Mouse (Mus musculus) layer of hippocampus, postnatal 14 days (tissue): ENCODE measurements around the gene Adam19. TPM values are rescaled to one million over a fixed set of nuclear protein-coding genes. Genes with fewer than 3 reads are reported as not detected.

Experiments
- DNase-seq, 2 experiments: peaks; one replicate each; pipeline ENCODE4 v3.0.0; 2021 to 2022; ENCODE audit warnings: low spot score in 2 of 2, mixed read lengths in 1 of 2
- total RNA-seq, 2 experiments: library from RNA; stranded (reverse); gene quantifications; 2 replicates each; pipeline ENCODE4 v1.2.3; 2021

The Adam19 gene
- total RNA-seq, 2 experiments from 2014 or later, result 27.5 to 28.4 TPM

DNA sequence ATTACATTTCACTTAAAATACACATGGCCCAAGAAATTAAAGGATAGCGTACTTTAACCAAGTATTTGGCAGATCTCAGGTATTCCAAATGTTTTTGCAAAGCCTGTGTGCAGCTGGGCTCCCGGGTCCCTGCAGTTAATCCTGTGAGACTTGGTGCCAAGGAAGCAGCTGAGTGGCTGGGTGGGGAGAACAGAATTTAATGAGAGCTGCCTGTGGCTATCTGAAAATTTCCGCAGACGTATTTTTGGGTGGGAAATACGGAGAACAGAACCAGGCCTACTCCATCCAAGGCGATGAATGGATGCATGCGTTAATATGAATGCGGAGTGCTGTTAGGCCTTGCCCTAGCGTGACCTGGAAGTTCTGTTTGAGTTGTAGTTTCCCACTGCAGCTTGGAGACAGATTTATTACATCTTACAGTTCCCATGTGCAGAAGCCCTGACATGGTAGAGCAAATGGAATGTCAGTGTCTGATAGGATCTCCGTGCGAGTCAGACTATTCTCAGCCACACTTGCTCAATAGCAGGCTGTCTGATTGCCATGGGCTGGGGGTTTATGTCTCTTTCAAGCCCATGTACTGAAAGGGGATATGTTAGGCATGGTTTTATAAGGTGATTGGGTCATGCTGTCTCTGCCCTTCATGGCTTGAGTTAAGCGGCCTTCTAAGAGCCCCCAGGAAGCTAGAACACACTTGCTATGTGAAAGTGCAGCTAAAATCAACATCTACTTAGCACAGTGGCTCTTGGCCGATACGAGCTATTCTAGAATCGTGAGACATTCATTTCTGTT, 17.5 kb downstream of the Adam19 start:
- DNase-seq, result no peak

GRCm38 (mm10) chr11:46073850-46074688, 18.3 kb downstream of the Adam19 start:
- no peak for DNase-seq

DNA sequence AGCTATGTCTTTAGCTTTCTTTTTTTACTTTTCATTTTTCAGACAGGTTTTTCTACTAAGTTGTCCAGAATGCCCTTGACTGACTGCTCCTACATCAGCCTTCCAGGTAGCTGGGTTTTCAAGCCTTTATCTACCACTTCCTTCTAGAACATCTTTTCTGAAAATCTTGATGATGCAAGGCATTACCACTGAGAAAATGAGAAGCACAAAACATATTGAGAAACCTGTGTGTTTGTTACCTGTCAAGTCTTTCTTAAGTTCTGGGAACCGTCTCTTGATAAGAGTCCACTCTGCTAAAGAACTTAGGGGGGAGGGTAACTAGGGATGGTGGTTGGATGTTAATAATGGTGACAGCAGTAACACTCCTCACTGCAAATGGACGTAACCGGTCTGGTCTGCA, 19.7 kb downstream of the Adam19 start:
- no peak for DNase-seq

- DNase-seq, result no peak
Observed at GRCm38 (mm10) chr11:46076442-46077158, 20.8 kb downstream of the Adam19 start.

DNA sequence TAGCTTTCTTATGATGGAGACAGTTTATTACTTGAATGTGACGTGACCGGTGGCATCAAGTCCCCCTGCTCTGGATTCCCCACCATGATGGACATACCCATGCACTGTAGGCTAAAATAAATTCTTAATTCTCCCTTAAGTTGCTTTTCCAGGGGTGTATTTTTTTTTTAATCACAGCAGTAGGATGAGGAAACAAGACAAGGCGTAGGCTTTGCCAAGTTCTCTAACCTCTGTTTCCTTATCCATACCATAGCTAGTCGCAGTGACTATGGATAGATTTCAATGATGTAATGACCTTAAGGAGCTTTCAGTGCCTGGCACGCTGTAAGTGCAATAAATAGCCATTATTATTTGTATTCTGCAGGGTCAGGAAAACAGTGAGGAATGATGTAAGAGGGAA, 21.5 kb downstream of the Adam19 start:
- no peak for DNase-seq

GRCm38 (mm10) chr11:46077732-46078375, 22.1 kb downstream of the Adam19 start:
- DNase-seq, result no peak

DNA sequence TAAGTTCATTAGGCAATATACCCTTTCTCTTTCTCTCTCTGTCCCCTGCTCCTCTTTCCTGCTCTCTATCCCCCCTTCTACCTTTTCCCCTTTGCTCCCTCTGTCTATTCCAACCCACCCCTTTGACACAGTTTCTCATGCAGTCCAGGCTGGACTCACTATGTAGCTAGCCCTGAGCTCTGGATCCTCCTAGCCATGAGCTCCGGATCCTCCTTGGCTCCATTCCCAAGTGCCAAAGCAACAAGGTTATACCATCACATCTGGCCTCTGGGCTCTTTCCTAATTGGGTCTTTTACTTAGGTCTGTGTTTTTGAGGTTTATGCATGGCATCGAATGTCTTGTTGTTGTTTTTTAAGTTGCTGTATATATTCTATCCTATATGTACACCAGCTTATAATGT, 25.3 kb downstream of the Adam19 start:
- no peak for DNase-seq

DNA sequence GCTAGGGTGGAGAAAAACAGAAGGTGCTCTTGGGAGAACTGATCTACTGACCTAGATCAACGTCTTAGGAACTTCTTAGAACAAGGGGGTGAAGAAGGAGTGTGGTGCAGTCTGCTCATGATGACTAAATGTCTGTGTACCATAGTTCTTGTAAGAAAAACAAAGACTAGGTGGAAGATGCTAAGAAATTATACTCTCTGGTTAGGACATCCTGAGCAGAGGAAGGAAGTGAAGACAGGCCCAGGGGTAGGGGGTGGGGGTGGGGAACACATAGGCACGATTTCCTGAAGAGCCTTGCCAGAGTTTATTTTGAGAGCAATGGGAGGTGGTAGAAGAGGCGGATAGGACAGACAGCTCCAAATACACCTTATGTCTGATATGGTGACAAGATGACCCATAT, 27.6 kb downstream of the Adam19 start:
- no peak for DNase-seq

GRCm38 (mm10) chr11:46083835-46084444, 28.1 kb downstream of the Adam19 start:
- DNase-seq, result no peak

DNA sequence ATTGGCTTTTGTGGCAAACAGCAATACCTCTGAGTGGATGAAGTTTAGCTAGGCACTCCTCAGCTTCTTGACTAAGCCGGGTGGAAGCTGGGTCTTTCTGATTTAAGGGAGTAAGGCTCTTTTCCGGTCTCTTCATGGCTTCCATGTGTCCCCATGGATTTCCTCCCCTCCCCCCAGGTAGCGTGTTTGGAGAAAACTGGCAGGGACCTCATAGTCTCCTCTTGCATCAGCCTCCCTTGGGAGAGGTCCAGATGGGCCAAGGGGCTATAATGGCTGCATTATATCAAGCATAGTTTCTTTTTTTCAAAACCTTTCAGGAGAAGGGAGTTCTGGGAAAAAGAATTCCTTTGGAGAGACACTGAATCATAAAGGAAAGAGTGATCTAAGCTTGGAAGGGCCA, 28.8 kb downstream of the Adam19 start:
- no peak for DNase-seq

DNA sequence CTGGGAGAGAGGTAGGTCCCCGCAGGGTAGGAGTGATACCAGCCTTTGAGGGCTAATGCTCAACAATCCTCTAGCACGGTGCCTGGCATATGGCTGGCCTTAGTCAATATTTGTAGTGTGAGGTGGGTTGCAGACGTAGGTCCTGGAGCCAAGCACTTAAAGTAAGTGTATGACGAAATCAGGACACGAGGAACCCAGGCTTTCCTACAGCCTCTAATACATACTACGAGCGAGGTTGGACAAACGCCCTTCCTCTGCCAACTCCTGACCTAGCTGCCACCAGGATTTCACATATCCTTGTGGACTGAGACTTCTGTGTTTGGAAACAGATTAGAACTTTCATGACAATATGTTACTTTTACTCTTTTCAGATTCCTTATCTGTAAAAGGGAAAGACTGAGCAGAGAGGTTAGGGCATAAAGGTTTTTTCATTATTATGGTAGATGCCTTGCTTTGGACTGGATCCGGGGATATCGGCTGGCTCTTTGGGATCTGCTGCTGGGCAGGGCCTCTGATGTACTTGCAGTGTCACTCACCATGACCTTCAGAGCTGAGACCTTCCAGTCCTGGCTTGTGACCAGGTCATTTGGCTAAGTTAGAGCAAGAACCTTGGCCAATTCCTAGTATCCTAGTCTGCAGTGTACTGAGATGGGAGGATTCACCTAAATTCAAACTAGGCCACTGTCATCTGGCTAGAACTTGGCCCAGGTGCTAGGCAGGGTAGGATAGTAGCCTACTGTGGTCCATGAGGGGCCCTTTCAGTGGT, 29.8 kb downstream of the Adam19 start:
- DNase-seq, result no peak

GRCm38 (mm10) chr11:46086446-46086845, 30.7 kb downstream of the Adam19 start:
- DNase-seq, result no peak

DNA sequence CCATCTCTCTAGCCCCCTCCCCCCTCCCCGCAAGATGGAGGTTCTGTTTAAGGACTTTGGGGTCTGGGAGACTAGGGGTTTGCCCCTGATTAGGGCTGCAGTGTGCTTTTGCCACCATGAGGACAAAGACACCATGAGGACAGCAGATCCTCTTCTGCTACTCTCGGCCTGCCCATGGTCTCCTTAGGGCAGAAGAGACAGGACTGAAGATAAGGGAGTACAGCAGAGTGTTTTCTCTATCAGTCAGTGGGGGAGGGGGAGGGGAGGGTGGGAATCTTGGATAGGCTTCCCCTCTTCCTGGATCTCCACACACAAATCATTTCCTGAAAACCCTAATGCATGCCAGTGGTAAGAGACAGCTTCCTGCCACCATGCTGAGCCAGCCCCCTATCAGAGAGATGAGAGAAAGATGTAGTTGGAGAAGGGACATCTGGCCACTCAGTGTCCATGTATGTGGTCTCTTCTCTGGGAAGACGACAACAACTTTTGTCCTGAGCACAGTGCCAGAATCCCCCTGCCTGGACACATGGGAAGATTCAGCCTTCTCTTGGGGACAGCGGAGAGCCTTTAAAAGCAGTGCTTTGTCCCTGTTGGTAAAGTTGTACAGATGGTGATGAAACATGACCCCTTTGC, 33.4 kb downstream of the Adam19 start:
- DNase-seq, result no peak

- no peak for DNase-seq
Observed at GRCm38 (mm10) chr11:46090036-46090725, 34.4 kb downstream of the Adam19 start.

- DNase-seq, result no peak
Observed at GRCm38 (mm10) chr11:46090951-46091667, 35.3 kb downstream of the Adam19 start.

GRCm38 (mm10) chr11:46092121-46092520, 36.3 kb downstream of the Adam19 start:
- DNase-seq, result no peak

- no peak for DNase-seq
Observed at GRCm38 (mm10) chr11:46095477-46096264, 39.9 kb downstream of the Adam19 start.

GRCm38 (mm10) chr11:46096265-46096649, 40.5 kb downstream of the Adam19 start:
- DNase-seq, result no peak
